Mouse (Mus musculus) liver, embryonic 11.5 days (tissue): ENCODE results near the gene Dstn. TPM values are rescaled to one million over a fixed set of nuclear protein-coding genes. Genes with fewer than 3 reads are reported as not detected.

Source experiments
- ATAC-seq: fragments of 200-750 bp; cut with Nextera tagmentation; replicated peaks from 2 replicates; pipeline ENCODE4 v1.8.0; 2017; ENCODE audit warnings: moderate number of reproducible peaks, mild to moderate bottlenecking, moderate TSS enrichment, moderate library complexity; ENCODE audit not compliant: low FRiP score
- DNase-seq: peaks from one replicate; pipeline ENCODE4 v3.0.0-alpha.2; 2017; ENCODE audit warnings: low spot score
- H3K27ac ChIP-seq: fragments of 300-500 bp; sonication (generic); 2 replicates; pipeline ENCODE4 v1.5.1; 2014; ENCODE audit warnings: mild to moderate bottlenecking, low read depth, low read length, control low read depth
- H3K27me3 ChIP-seq: fragments of 300-500 bp; sonication (generic); replicated peaks from 2 replicates; pipeline ENCODE4 v1.6.1; 2014; ENCODE audit warnings: low read length, mixed read lengths; ENCODE audit not compliant: control insufficient read depth, insufficient read depth
- H3K36me3 ChIP-seq: fragments of 300-500 bp; sonication (generic); 2 replicates; pipeline ENCODE4 v1.6.1; 2014; ENCODE audit warnings: mild to moderate bottlenecking, low read length, moderate library complexity, mixed read lengths; ENCODE audit not compliant: control insufficient read depth, insufficient read depth
- H3K4me1 ChIP-seq: fragments of 300-500 bp; sonication (generic); replicated peaks from 2 replicates; pipeline ENCODE4 v1.6.1; 2014; ENCODE audit warnings: low read length, mixed read lengths; ENCODE audit not compliant: control insufficient read depth, insufficient read depth
- H3K4me2 ChIP-seq: fragments of 300-500 bp; sonication (generic); 2 replicates; pipeline ENCODE4 v1.6.1; 2014; ENCODE audit warnings: mild to moderate bottlenecking, control low read depth, moderate library complexity
- H3K4me3 ChIP-seq: fragments of 300-500 bp; sonication (generic); 2 replicates; pipeline ENCODE4 v1.5.1; 2014; ENCODE audit warnings: low read depth, low read length, control low read depth
- H3K9ac ChIP-seq: fragments of 300-500 bp; sonication (generic); 2 replicates; pipeline ENCODE4 v1.6.1; 2014; ENCODE audit warnings: low read depth, low read length, control low read depth
- H3K9me3 ChIP-seq: fragments of 300-500 bp; sonication (generic); 2 replicates; pipeline ENCODE4 v1.6.1; 2016; ENCODE audit warnings: low read length, inconsistent platforms, mixed read lengths; ENCODE audit not compliant: control insufficient read depth
- WGBS: fragments of 180-500 bp; shearing (Covaris S2); extraction: QIAGEN DNeasy Blood & Tissue Kit; methylation state at CpG from one replicate; pipeline ENCODE4 v1.1.7; 2014; 5-methylcytosine and 5-hydroxymethylcytosine counted together
- polyA plus RNA-seq: library from polyadenylated mRNA; unstranded; fragments of >200 nt; fragmentation: Nextera tagmentation; extraction: Ambion mirVana; gene quantifications from 2 replicates; pipeline ENCODE4 v1.2.1, GENCODE M21; 2014

Dstn gene
- polyA plus RNA-seq, 1 experiment from 2014 or later: 242 TPM

DNA sequence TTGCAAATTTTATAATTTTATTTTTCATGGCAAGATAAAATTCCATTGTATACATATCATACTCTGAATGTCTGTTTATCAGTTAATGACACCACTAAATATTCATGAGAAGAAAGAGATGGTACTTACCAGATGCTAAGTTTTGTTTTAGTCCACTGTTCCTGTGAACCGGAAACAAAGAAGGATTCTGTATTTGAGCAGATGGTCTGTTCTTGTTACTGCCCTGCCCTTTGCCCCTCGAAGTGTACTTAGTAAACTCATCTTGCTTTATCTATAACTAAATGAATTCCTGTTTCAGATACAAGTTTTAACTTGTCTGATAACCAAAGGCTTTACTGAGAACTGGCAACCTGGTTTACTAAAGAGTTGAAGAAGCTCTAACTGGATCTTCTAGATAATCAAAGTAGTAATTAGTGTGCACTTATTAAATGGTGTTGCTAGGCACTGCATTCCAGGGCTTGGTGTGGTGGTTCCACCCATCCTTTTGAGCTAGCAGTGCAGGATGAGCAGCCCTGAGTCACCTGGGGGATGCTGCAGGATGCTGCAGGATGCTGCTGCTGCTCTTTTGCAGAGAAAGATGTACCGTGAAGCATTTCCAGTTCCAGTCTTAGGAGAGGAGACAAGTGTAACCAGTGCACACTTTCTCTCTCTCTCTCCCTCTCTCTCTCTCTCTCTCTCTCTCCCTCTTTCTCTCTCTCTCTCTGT, 14.6 kb downstream of the Dstn start:
- Histone ChIP-seq H3K9ac (no peak overlapping the region), H3K36me3 (no peaks in the 10 kb centered on the region), H3K27ac (no peak overlapping the region), H3K9me3 (no peaks in the 10 kb centered on the region), H3K27me3 (no peaks in the 10 kb centered on the region), H3K4me3 (no peak overlapping the region), H3K4me2 (no peak overlapping the region), H3K4me1 (peaks cover 6% of the 10 kb centered on the region; the same call in 1 of the 2 replicates)
- WGBS: 66% methylated on average over 3 of the region's 3 CpGs
- DNase-seq (no peak), ATAC-seq (no peak)

DNA sequence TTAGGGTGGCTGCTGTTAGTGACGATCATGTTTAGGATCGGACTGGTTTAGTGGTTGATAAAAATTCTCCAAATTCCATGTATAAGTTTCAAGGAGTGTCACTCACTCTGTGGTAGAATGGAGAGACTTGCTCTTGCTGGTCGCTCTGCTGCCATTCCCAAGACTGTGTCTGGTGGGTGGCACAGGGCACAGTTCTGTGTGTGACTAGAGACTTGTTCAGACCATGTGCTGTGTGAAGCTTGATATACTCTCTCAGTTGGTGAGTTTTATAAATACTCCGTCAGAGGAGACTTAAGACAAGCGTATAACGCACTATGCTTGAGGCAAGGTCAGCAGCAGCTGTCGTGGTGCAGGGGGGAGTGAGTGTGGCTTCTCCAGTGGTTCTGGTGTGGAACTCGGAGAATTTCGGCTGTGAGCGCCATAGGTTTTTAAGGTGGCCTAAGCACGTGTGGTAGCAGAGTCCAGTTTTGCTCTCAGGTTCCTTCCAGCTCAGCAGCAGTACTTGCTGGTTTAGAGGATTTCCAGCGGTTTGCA, 17.3 kb downstream of the Dstn start:
- DNase-seq (no peak), ATAC-seq (no peak)
- H3K9ac ChIP-seq: no peak overlapping the region
- 88% methylated on average over 12 of the region's 12 CpGs for WGBS
- H3K27me3 ChIP-seq: no peaks in the 10 kb centered on the region
- H3K27ac ChIP-seq: no peak overlapping the region
- no peaks in the 10 kb centered on the region for H3K36me3 ChIP-seq
- H3K4me2 ChIP-seq: no peak overlapping the region
- no peak overlapping the region for H3K4me3 ChIP-seq
- H3K9me3 ChIP-seq: no peaks in the 10 kb centered on the region
- H3K4me1 ChIP-seq: peaks cover 6% of the 10 kb centered on the region; the same call in 1 of the 2 replicates

DNA sequence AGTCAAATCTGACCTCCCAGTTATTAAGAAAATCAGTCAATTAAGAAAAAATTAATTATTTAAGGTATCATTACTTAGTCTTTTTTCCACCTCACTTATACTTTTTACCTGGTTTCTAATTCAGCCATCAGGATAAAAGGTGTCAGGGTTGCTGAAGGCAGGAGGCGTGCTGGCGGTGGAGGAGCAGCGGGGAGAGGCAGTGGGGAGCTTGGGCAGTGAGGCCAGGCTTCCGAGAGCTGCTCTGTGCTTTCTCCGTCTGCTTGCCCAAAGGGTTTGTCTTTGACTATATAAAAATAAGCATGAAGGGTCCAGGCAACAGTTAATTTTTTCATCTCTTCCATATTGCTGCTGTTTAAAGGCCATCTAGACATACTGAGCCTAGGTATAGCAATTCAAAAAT, 18.4 kb downstream of the Dstn start:
- no peak overlapping the region for H3K9ac ChIP-seq
- no peaks in the 10 kb centered on the region for H3K27me3 ChIP-seq
- ATAC-seq (no peak), DNase-seq (no peak)
- no peak overlapping the region for H3K27ac ChIP-seq
- WGBS: 91% methylated on average over 5 of the region's 5 CpGs
- no peaks in the 10 kb centered on the region for H3K36me3 ChIP-seq
- H3K9me3 ChIP-seq: no peaks in the 10 kb centered on the region
- peaks cover 6% of the 10 kb centered on the region; the same call in 1 of the 2 replicates for H3K4me1 ChIP-seq
- no peak overlapping the region for H3K4me2 ChIP-seq
- H3K4me3 ChIP-seq: no peak overlapping the region

DNA sequence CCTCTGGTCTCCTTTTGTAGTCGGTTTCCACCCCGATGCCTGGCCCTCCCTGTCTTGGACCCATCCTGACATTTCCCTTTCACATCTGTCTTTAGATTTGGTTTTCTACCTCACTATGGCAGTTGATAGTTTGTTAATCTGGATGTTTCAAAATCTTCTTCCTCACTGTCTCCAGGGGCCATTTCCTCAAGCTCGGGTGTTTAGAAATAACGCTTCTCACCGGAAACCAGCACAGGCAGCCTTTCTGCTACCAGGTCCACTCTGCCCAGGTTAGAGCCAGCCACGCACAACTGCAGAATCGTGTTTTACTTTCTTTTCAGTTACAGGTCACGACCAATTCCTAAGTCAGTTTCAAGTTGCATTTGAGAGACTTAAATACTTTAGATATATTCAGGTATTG, 19.3 kb downstream of the Dstn start:
- ATAC-seq: no peak
- Histone ChIP-seq H3K27ac (no peak overlapping the region), H3K27me3 (no peaks in the 10 kb centered on the region), H3K4me3 (no peak overlapping the region), H3K36me3 (no peaks in the 10 kb centered on the region; the same call in 1 of the 2 replicates), H3K9ac (no peak overlapping the region), H3K4me1 (peaks cover 6% of the 10 kb centered on the region; the same call in 1 of the 2 replicates), H3K4me2 (no peak overlapping the region), H3K9me3 (no peaks in the 10 kb centered on the region)
- WGBS: 79% methylated on average over 8 of the region's 8 CpGs
- DNase-seq: no peak

DNA sequence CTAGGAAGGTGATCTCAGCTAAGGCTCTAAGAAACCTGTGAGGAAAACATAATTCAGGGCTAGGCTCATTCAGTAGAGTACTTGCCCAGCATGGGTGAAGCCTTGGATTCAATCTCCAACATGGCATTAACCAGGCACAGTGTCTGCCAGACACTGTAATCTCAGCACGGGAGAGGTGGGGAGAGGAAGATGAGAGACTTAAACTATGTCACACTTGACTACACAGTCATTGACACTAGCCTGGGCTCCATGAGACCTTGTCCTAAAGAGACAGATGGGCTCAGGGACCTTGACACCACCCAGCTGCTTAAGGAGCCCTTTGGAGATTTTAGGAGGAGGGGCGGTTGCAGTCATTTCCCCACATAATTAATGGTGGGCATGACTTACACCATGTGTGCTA, 22.7 kb downstream of the Dstn start:
- DNase-seq (no peak), ATAC-seq (no peak)
- Histone ChIP-seq H3K9me3 (no peaks in the 10 kb centered on the region), H3K4me2 (no peak overlapping the region), H3K27ac (no peak overlapping the region), H3K27me3 (no peaks in the 10 kb centered on the region), H3K4me3 (no peak overlapping the region), H3K4me1 (no peaks in the 10 kb centered on the region), H3K9ac (no peak overlapping the region), H3K36me3 (peaks cover 5% of the 10 kb centered on the region; the same call in 1 of the 2 replicates)
- 77% methylated on average over 2 of the region's 2 CpGs for WGBS

DNA sequence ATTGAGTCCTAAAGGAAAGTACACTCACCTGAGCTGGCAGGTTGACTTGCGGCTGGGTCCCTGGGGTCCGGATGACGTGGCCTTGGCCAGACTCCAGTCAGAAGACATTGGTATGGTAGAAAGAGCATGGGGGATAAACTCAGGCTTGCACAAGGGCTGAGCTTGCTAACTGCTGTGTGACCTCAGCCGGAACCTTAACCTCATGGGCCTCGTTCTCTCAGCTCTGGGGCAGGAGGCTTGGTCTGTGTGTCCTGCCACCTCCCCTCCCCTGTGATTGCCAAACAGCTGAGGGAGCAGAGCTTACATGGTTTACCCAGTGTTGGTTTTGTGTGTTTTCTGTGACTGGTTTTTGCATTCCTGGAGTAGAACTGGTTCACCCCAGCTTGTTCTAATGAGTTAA, 25.3 kb downstream of the Dstn start:
- Histone ChIP-seq H3K9ac (no peak overlapping the region), H3K4me2 (no peak overlapping the region), H3K4me1 (no peaks in the 10 kb centered on the region), H3K36me3 (peaks cover 13% of the 10 kb centered on the region), H3K4me3 (no peak overlapping the region), H3K27me3 (no peaks in the 10 kb centered on the region), H3K9me3 (no peaks in the 10 kb centered on the region), H3K27ac (no peak overlapping the region)
- ATAC-seq (no peak), DNase-seq (no peak)
- WGBS: 87% methylated on average over 5 of the region's 5 CpGs

DNA sequence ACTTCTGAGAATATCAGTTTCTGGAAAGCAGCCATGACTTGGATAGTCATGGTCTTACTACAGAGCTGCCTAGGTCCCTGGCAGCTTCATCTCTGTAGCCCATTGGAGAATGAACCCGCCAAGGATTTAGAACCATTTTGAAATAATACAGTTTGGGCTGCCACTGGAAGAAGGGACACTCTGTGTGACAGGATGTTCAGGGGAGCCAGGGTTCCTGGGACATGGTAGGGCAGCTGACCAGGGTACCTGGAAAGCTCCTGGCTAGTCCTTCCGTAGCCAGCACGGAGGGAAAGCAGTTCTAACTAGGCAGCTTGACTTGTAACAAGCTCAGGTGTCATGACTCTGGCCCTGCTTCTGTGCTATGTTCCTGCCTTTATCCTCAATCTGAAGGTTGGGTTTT, 29.7 kb downstream of the Dstn start:
- H3K4me2 ChIP-seq: no peak overlapping the region
- H3K27me3 ChIP-seq: no peaks in the 10 kb centered on the region
- ATAC-seq (no peak), DNase-seq (no peak)
- H3K4me1 ChIP-seq: no peaks in the 10 kb centered on the region
- 90% methylated on average over 3 of the region's 3 CpGs for WGBS
- H3K9me3 ChIP-seq: no peaks in the 10 kb centered on the region
- H3K4me3 ChIP-seq: no peak overlapping the region
- H3K9ac ChIP-seq: no peak overlapping the region
- H3K27ac ChIP-seq: no peak overlapping the region
- H3K36me3 ChIP-seq: peaks cover 51% of the 10 kb centered on the region

DNA sequence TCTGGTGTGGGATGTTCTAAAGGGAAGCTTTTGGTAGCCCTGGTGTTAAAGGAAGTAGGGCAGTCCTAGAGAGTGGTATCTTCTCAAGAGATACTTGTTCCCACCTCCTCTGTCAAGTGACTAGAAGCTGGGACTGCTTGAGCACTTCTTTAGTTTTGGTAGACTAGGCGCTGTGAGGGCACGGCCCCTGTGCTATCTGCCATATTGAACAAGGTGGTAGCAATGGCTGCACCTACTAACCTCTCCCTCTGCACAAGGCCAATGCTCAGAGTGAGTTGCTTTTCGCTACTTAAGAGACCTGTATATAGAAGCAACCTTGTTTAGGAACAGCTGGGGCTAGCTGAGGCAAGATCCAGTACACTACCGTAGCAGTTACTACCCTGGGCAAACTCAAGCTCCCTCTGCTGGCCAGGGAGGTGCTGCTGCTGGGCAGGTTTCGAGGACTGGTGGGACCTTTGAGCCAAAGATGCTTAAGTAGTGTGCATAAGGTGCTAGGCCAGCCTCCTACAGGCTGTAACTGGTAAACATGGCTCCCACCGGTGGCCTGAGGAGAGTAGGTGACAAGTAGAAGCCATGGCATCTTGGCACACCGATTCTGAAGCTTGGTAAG, 30.5 kb downstream of the Dstn start:
- Histone ChIP-seq H3K9ac (no peak overlapping the region), H3K4me2 (no peak overlapping the region), H3K9me3 (no peaks in the 10 kb centered on the region), H3K36me3 (peaks cover 59% of the 10 kb centered on the region), H3K27ac (no peak overlapping the region), H3K27me3 (no peaks in the 10 kb centered on the region), H3K4me3 (no peak overlapping the region), H3K4me1 (no peaks in the 10 kb centered on the region)
- ATAC-seq (peak; percentile 29), DNase-seq (peak; percentile 36)
- WGBS: 76% methylated on average over 7 of the region's 7 CpGs

DNA sequence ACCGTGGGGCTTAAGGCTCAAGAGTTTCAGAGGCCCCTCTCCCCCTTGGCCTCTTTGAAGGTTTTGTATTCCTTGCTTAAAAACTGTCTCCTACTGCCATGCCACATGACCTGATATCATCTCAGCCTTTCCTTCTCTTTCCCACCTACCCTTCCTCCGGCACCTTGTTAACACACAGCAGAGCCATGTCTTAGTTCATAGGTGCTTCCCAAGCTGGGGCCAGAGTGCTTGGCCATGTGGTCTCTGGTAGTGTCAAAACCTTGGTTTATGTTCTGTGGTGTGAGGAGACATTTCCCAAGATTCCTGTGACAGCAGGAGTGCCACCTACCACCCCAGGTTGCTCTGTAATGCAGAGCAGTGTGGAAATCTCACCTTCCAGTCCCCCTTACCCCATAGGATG, 31.3 kb downstream of the Dstn start:
- Histone ChIP-seq H3K27ac (no peak overlapping the region), H3K36me3 (peaks cover 64% of the 10 kb centered on the region), H3K4me2 (no peak overlapping the region), H3K4me3 (no peak overlapping the region), H3K27me3 (no peaks in the 10 kb centered on the region), H3K4me1 (no peaks in the 10 kb centered on the region), H3K9me3 (no peaks in the 10 kb centered on the region), H3K9ac (no peak overlapping the region)
- 88% methylated on average over 2 of the region's 2 CpGs for WGBS
- DNase-seq (no peak), ATAC-seq (no peak)
